Mouse (Mus musculus) thymus, adult 2 months (tissue): ENCODE measurements around the gene Hivep1. TPM values are rescaled to one million over a fixed set of nuclear protein-coding genes. Genes with fewer than 3 reads are reported as not detected.

Experiments used
- DNase-seq: peaks from one replicate; pipeline ENCODE4 v3.0.0; 2021
- H3K27ac ChIP-seq: fragments of 200-500 bp; 2 replicates; pipeline ENCODE4 v1.5.1; 2012; ENCODE audit warnings: low read length, control low read depth; ENCODE audit not compliant: control insufficient read depth, insufficient read depth
- H3K27me3 ChIP-seq: fragments of 200-500 bp; 2 replicates; pipeline ENCODE4 v1.6.1; 2012; ENCODE audit warnings: mild to moderate bottlenecking, low read length, moderate library complexity, mixed read lengths; ENCODE audit not compliant: control insufficient read depth, insufficient read depth
- H3K36me3 ChIP-seq: fragments of 200-500 bp; 2 replicates; pipeline ENCODE4 v1.6.1; 2012; ENCODE audit warnings: mild to moderate bottlenecking, low read length, moderate library complexity; ENCODE audit not compliant: control insufficient read depth, insufficient read depth
- H3K4me1 ChIP-seq: fragments of 200-500 bp; replicated peaks from 2 replicates; pipeline ENCODE4 v1.6.1; 2012; ENCODE audit warnings: low read length; ENCODE audit not compliant: control insufficient read depth, insufficient read depth
- H3K4me3 ChIP-seq: fragments of 200-500 bp; 2 replicates; pipeline ENCODE4 v1.5.1; 2012; ENCODE audit warnings: mild to moderate bottlenecking, low read length, control low read depth, moderate library complexity; ENCODE audit not compliant: control insufficient read depth, insufficient read depth
- CTCF ChIP-seq: fragments of 200-500 bp; IDR thresholded peaks from 2 replicates; pipeline ENCODE4 v1.5.1; 2012; ENCODE audit warnings: mild to moderate bottlenecking, control low read depth, low read length, moderate library complexity, borderline replicate concordance; ENCODE audit not compliant: control insufficient read depth, poor library complexity, insufficient read depth; ENCODE audit errors: extremely low read depth
- POLR2A ChIP-seq: fragments of 200-500 bp; IDR thresholded peaks from 2 replicates; pipeline ENCODE4 v1.6.1; 2012; ENCODE audit warnings: mild to moderate bottlenecking, low read length, control low read depth, moderate library complexity; ENCODE audit not compliant: control insufficient read depth, poor library complexity, insufficient read depth; ENCODE audit errors: extremely low read depth
- WGBS: fragments of 180-500 bp; shearing (Covaris S2); methylation state at CpG from one replicate; pipeline ENCODE4 v1.1.7; 2018; 5-methylcytosine and 5-hydroxymethylcytosine counted together
- polyA plus RNA-seq: library from polyadenylated mRNA; depleted of rRNA; stranded (reverse); fragments of >200 nt; gene quantifications from 2 replicates; pipeline ENCODE4 v1.2.3, GENCODE M21; 2012

Gene Hivep1
- polyA plus RNA-seq, 1 experiment, result 34.9 TPM

DNA sequence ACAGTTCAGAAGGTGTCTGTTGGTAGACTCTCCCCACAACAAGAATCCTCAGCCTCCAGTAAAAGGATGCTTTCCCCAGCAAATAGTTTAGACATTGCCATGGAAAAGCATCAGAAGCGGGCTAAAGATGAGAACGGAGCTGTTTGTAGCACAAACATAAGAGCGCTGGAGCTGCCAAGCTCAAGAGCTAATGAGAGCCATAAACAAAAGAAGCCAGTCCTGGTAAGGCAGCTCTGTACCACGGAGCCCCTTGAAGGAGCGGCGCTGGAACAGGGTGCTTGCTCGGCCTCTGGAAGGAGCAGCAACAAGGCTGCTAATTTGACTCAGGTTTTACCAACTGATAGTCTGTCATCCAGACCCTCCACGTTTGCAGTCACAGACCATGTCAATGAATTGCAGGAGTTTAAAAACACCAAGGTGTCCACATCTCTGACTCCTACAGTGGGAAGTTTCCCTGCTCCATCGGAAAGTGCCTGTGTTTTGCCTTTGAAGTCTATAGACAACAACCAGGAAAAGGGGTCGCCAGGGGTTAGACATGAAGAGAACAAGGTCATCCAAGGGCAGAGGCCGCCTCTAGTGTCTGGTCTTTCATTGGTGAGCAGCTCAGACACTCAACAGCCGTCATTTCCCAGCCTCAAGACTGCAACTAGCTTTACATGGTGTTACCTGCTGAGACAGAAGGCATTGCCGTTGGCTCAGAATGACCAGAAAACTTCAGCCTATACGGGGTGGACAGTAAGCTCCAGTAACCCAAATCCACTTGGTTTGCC lies 107.8 kb downstream of the Hivep1 start:
- Histone ChIP-seq H3K27ac (no peak overlapping the region), H3K27me3 (no peaks in the 10 kb centered on the region), H3K4me3 (no peak overlapping the region), H3K36me3 (peaks cover 31% of the 10 kb centered on the region), H3K4me1 (no peaks in the 10 kb centered on the region)
- 97% methylated on average over 14 of the region's 14 CpGs for WGBS
- DNase-seq, result no peak
- TF ChIP-seq CTCF (no peak), POLR2A (no peak)

DNA sequence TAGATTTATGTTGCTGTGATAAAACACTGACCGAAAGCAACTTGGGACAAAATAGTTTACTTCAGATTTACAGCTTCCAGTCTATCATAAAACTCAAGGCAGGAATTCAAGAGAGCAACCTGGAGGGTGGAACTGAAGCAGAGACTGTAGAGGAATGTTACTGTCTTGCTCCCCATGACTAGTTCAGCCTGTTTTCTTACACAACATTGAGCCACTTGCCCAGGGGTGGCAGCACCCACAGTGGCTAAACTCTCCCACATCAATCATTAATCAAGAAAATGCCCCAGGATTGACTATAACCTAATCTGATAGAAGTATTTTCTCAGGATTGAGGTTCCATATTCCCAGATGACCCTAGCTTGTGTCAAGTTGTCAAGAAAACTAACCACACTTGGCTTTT lies 119.0 kb downstream of the Hivep1 start:
- no peak for TF ChIP-seq POLR2A
- TF ChIP-seq CTCF, result no peak
- H3K4me3 ChIP-seq, result no peak overlapping the region
- no peaks in the 10 kb centered on the region for H3K27me3 ChIP-seq
- 96% methylated on average over 1 of the region's 1 CpGs for WGBS
- H3K27ac ChIP-seq, result no peak overlapping the region
- H3K36me3 ChIP-seq, result peaks cover 24% of the 10 kb centered on the region
- H3K4me1 ChIP-seq, result no peaks in the 10 kb centered on the region
- no peak for DNase-seq

DNA sequence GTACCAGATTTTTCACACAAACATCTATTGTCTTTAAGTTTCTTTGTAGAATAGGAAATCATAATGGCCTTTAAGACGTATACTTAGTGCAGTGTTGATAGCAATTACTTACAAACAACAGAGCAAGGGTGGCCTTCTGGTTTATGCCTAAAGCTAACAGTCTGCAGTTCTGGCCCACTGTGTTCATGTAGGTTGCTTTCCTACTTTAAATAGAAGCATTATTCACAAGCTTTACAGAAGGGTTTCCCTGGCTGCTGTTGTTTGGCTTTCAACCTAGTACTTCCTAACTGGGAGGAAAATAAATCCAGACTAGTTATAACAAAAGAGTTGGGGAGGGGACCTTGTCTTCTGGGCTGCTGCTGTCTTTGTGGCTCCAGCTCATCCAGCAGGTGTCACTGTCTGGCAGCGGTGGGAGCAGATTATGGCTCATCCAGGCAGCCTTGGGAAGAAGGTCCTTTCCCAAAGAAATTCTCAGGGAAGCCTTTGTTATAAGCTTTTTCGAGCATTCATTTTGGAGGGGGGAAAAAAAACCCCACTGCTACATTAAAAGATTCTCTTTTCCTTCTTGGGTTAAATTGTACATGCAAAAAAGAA lies 123.1 kb downstream of the Hivep1 start:
- 94% methylated on average over 3 of the region's 3 CpGs for WGBS
- Histone ChIP-seq H3K27me3 (no peaks in the 10 kb centered on the region), H3K4me3 (no peak overlapping the region), H3K36me3 (peaks cover 13% of the 10 kb centered on the region; the same call in 1 of the 2 replicates), H3K4me1 (no peaks in the 10 kb centered on the region), H3K27ac (no peak overlapping the region)
- TF ChIP-seq CTCF (no peak), POLR2A (no peak)
- DNase-seq, result no peak

DNA sequence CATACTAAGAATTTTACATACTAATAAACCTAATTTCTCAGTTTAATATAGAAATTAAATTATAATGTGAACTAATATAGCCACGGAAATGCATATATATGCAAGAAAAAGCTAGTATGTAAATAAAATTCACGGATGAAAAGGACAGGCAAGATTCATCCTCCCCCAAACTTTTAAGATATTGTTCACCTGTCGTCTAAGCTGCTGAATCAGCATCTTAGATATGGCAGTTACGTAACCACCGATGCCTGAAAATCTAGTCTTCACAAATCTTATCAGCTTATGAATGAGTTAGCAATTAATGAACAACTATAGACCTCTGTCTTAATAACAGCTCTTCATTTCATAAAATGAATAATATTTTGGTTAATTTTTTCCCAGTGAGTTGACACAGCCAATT lies 130.8 kb downstream of the Hivep1 start:
- no peaks in the 10 kb centered on the region for H3K27me3 ChIP-seq
- no peak for TF ChIP-seq CTCF
- TF ChIP-seq POLR2A, result no peak
- no peak overlapping the region for H3K27ac ChIP-seq
- DNase-seq, result no peak
- peaks cover 22% of the 10 kb centered on the region for H3K36me3 ChIP-seq
- H3K4me1 ChIP-seq, result no peaks in the 10 kb centered on the region
- 96% methylated on average over 5 of the region's 5 CpGs for WGBS
- no peak overlapping the region for H3K4me3 ChIP-seq

DNA sequence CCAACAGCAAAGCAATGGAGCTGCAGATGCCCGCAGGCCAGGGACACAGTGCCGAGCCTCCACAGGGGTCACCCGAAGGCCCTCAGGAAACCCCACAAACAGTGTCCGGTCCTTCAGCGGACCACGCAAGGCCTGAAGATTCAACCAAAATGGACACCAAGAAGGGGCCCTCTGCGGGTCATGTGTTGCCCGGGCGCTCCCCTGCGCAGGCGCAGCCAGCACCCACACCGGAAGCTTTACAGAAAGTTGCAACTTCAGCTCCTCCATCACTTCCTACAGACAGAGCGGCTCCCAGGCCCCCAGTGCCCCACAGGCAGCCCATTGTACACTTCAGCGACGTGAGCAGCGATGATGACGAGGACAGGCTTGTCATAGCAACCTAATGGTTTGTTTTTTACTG lies 132.3 kb downstream of the Hivep1 start:
- Histone ChIP-seq H3K27ac (no peak overlapping the region), H3K4me1 (no peaks in the 10 kb centered on the region), H3K4me3 (no peak overlapping the region), H3K36me3 (peaks cover 22% of the 10 kb centered on the region), H3K27me3 (no peaks in the 10 kb centered on the region)
- TF ChIP-seq POLR2A (no peak), CTCF (no peak)
- WGBS, result 99% methylated on average over 17 of the region's 17 CpGs
- DNase-seq, result no peak

DNA sequence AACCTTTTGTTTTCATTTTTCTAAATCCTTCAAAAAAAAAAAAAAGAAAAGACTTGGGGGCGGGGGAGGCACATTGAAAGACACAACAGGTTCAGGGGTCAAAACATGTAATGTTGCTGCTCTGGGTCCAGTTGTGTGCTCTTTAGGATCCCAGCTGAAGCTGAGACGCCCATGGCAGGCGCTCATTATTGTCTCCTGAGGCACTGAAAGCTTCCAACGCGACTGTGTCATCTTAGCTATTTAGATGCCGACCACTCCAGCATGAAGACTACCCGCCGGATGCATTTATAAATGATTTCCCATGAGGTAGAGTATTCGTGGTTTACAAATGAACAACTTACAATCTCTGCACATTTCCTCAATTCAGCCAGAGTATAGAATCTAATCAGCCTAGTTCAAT lies 141.2 kb downstream of the Hivep1 start:
- 88% methylated on average over 9 of the region's 9 CpGs for WGBS
- no peak overlapping the region for H3K4me3 ChIP-seq
- no peaks in the 10 kb centered on the region for H3K36me3 ChIP-seq
- no peak for TF ChIP-seq POLR2A
- TF ChIP-seq CTCF, result no peak
- H3K27ac ChIP-seq, result no peak overlapping the region
- H3K4me1 ChIP-seq, result no peaks in the 10 kb centered on the region
- no peaks in the 10 kb centered on the region for H3K27me3 ChIP-seq
- DNase-seq, result no peak
